Mouse (Mus musculus) MEL (cell line): Measurements from ENCODE around the gene Tex261.

Source experiments
- CHD2 ChIP-seq: IDR thresholded peaks from 2 replicates; pipeline ENCODE4 v1.6.1; 2011; ENCODE audit warnings: low read length, improper control_type of control experiment
- CTCF ChIP-seq, 3 experiments: IDR thresholded peaks in 2 of 3; conservative IDR thresholded peaks in 1 of 3; 2 replicates each; pipeline ENCODE4 v1.5.1; 2011 to 2012; ENCODE audit warnings: low read length in 3 of 3, low read depth in 2 of 3, mild to moderate bottlenecking in 2 of 3, improper control_type of control experiment in 1 of 3, inconsistent platforms in 1 of 3, mixed read lengths in 1 of 3, moderate library complexity in 1 of 3; ENCODE audit not compliant: control insufficient read depth in 1 of 3, insufficient read depth in 1 of 3, poor library complexity in 1 of 3, severe bottlenecking in 1 of 3
- EP300 ChIP-seq, 2 experiments: IDR thresholded peaks; 2 replicates each; pipeline ENCODE4 v1.6.1; 2011; ENCODE audit warnings: improper control_type of control experiment in 2 of 2, low read length in 2 of 2, low read depth in 1 of 2, mild to moderate bottlenecking in 1 of 2
- ETS1 ChIP-seq: IDR thresholded peaks from 2 replicates; pipeline ENCODE4 v1.6.1; 2012; ENCODE audit warnings: low read depth, mild to moderate bottlenecking, inconsistent platforms, low read length, improper control_type of control experiment, moderate library complexity
- MYB ChIP-seq: IDR thresholded peaks from 2 replicates; pipeline ENCODE4 v1.6.1; 2011; ENCODE audit warnings: mild to moderate bottlenecking, low read depth, low read length, improper control_type of control experiment
- POLR2AphosphoS5 ChIP-seq: IDR thresholded peaks from 2 replicates; pipeline ENCODE4 v1.6.1; 2012; ENCODE audit warnings: low read depth, borderline replicate concordance, mild to moderate bottlenecking, inconsistent platforms, low read length, moderate library complexity, mixed read lengths
- RCOR1 ChIP-seq: IDR thresholded peaks from 2 replicates; pipeline ENCODE4 v1.6.1; 2012; ENCODE audit warnings: low read depth, mild to moderate bottlenecking, inconsistent platforms, low read length, improper control_type of control experiment
- TBP ChIP-seq: IDR thresholded peaks from 2 replicates; pipeline ENCODE4 v1.8.0; 2011; ENCODE audit warnings: low read depth, low read length, improper control_type of control experiment
- ZKSCAN1 ChIP-seq: IDR thresholded peaks from 2 replicates; pipeline ENCODE4 v1.6.1; 2012; ENCODE audit warnings: low read depth, mild to moderate bottlenecking, inconsistent platforms, low read length, improper control_type of control experiment, moderate library complexity

- no peak for TF ChIP-seq TBP
- no peak for TF ChIP-seq EP300 (IDR thresholded peaks at IDR 0.05; ENCODE audit: low read depth in 1 of 2, low read length in 2 of 2)
- no peak for TF ChIP-seq ZKSCAN1
- no peak for TF ChIP-seq POLR2AphosphoS5
- peak; percentile 81 to 89 (median 89) for TF ChIP-seq CTCF (IDR thresholded peaks at IDR 0.05 in 2 of 3, conservative IDR thresholded peaks at IDR 0.05 in 1 of 3; ENCODE audit: control insufficient read depth in 1 of 3, insufficient read depth in 1 of 3, low read depth in 2 of 3, low read length in 3 of 3, poor library complexity in 1 of 3, severe bottlenecking in 1 of 3)
- no peak for TF ChIP-seq CHD2
- TF ChIP-seq MYB, result no peak
- TF ChIP-seq RCOR1, result no peak
- no peak for TF ChIP-seq ETS1
These were observed at the start of gene Tex261 for GRCm38 (mm10) chr6:83775638-83776293.
